Mouse (Mus musculus): ENCODE measurements around the gene Acadsb.

Gene Acadsb

DNA sequence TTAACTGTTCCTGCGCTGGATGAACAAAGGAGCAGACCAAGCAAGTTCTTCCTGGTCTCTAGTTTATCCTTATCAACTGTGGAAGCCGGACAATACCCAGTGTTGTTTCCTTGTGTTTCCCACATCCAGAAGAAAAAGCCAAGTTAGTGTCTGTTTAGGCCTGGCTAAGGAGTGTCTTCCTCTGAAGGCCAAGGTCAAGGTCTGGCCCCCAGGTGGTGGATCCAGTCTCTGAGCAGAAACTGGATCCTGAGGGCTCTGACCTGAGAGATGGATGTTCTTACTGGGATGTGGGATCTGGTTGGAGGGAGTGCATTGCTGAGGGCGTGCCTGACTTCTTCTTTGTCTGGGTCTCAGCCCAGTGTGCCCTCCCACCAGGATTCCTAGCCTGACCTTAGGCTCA, 55.3 kb downstream of the Acadsb start:
- no peak for DNase-seq (ENCODE audit: low spot score in 2 of 2)

DNA sequence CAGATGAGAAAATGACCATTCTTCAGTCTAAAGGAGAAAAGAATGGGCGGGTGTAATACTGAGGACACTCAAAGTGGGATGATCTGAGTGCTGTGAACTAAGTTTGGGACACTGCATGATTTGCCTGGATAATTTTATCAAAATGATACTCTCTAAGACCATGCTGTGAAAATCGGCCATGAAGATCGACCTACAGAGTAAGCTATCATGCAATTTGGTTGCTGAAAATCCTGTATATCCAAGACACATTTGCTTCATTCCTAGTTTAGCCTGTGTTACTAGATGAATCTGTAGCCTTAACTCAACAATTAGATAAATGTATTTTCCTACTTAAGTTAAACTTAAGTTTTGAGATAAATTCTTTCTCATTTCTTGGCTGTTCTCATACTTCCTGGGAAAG, 56.9 kb downstream of the Acadsb start:
- no peak for DNase-seq (ENCODE audit: low spot score in 2 of 2)

DNA sequence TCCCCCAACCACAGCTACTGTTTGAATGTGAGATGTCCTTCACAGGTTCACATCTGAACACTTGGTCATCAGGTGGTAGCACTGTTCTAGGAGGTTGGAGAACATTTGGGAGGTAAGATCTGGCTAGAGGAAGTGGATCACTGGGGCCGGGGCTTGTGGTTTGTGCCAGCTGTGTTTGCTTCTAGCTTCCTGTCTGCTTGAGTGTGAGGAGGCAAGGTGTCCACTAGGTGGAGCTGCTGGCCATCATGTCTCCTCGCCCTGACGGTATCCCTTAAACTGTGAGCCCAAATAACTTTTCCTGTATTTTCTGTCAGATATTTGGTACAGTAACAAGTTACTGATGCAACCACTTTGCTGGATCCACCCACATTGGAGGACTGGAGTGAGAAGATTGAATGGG, 59.1 kb downstream of the Acadsb start:
- no peak for DNase-seq (ENCODE audit: low spot score in 2 of 2)

GRCm38 (mm10) chr7:131471551-131471950, 61.1 kb downstream of the Acadsb start:
- DNase-seq (ENCODE audit: low spot score in 2 of 2), result no peak

GRCm38 (mm10) chr7:131477140-131477539, 66.7 kb downstream of the Acadsb start:
- no peak for DNase-seq (ENCODE audit: low spot score in 2 of 2)

GRCm38 (mm10) chr7:131478403-131478802, 68.0 kb downstream of the Acadsb start:
- DNase-seq (ENCODE audit: low spot score in 2 of 2), result no peak
